Comparison of ENCODE assay signal across 15 mouse cellular contexts in genomic region chr9:76788654-76789053, GRCm38 (mm10).
DNase-seq lines count a peak whose midpoint lies in the region; ATAC-seq and TF ChIP-seq lines count a peak whose summit lies in the region.
"Had no signal": no experiment of that assay in that cellular context is flagged by ENCODE, and none has a peak within 500 bp of the region (broad histone marks: within the 10 kb centered on the region; RNA-seq: fewer than 3 reads in every experiment).

No protein-coding gene starts in this region.

- no peak overlapping the region for H3K27ac ChIP-seq in kidney, embryonic 14.5 days (ENCODE audit: low read depth, low read length)
- H3K27ac ChIP-seq in gastrocnemius, adult 2 months = no peak overlapping the region
- H3K27ac ChIP-seq: liver, embryonic 12.5 days had no signal

- H3K4me3 ChIP-seq in kidney, embryonic 14.5 days (ENCODE audit: low read length) = no peak overlapping the region
- H3K4me3 ChIP-seq in gastrocnemius, adult 2 months = no peak overlapping the region
- H3K4me3 ChIP-seq: liver, embryonic 12.5 days; myocyte had no signal

- no peak overlapping the region for H3K4me2 ChIP-seq in kidney, embryonic 14.5 days (replicated peaks; ENCODE audit: low read depth, low read length)
- H3K4me2 ChIP-seq: liver, embryonic 12.5 days had no signal

- TF ChIP-seq CTCF in gastrocnemius, adult 2 months (IDR thresholded peaks at IDR 0.05) = no peak

- H3K36me3 ChIP-seq in kidney, embryonic 14.5 days (ENCODE audit: control insufficient read depth, insufficient read depth, low read length) = no peaks in the 10 kb centered on the region
- H3K36me3 ChIP-seq: liver, embryonic 12.5 days had no signal

- no peaks in the 10 kb centered on the region for H3K4me1 ChIP-seq in kidney, embryonic 14.5 days (ENCODE audit: control insufficient read depth, insufficient read depth, low read length)
- H3K4me1 ChIP-seq: liver, embryonic 12.5 days had no signal

- DNase-seq in kidney, adult 11 months = peak; percentile 58
- peak; percentile 6 for DNase-seq in ZHBTc4 (ENCODE audit: low read depth, low spot score)
- peak; percentile 80 for DNase-seq in gonadal fat pad, adult 2 months (ENCODE audit: low read depth)
- peak; percentile 14 for DNase-seq in lung, postnatal 10 days
- no peak for DNase-seq in gastrocnemius, adult 2 months
- DNase-seq in spleen, postnatal 36 days (ENCODE audit: low spot score in 2 of 2) = no peak
- no peak for DNase-seq in left cerebral cortex, postnatal 14 days (ENCODE audit: low spot score in 2 of 2)
- DNase-seq: cerebellum, adult 8-10 months; forebrain, postnatal 0 days; heart, adult 11 months; heart, postnatal 36 days had no signal

- no peaks in the 10 kb centered on the region for H3K9me3 ChIP-seq in kidney, embryonic 14.5 days (ENCODE audit: control insufficient read depth, low read length)
- H3K9me3 ChIP-seq: liver, embryonic 12.5 days had no signal

- 61% methylated on average over 1 of the region's 1 CpGs for WGBS in kidney, embryonic 14.5 days

- H3K9ac ChIP-seq in kidney, embryonic 14.5 days (ENCODE audit: low read depth, low read length) = no peak overlapping the region
- H3K9ac ChIP-seq: forebrain, postnatal 0 days; liver, embryonic 12.5 days had no signal

- no peaks in the 10 kb centered on the region for H3K27me3 ChIP-seq in kidney, embryonic 14.5 days (ENCODE audit: control insufficient read depth, insufficient read depth, low read length)
- H3K27me3 ChIP-seq: liver, embryonic 12.5 days had no signal

- no peak for ATAC-seq in kidney, embryonic 14.5 days (ENCODE audit: low FRiP score, low TSS enrichment)
- ATAC-seq: forebrain, postnatal 0 days; intestine, embryonic 16.5 days; liver, embryonic 12.5 days had no signal

- intact Hi-C loops in gastrocnemius, adult 2 months (cut with DNase I) = no loop called here
- intact Hi-C loops in left cerebral cortex, postnatal 14 days (cut with DNase I) = no loop called here

Comparison
In these comparisons a context has a peak if more than half of its experiments do, and no peak if none do; other contexts are left out.
1. DNase-seq: peak in kidney, adult 11 months (single experiment), ZHBTc4 (single experiment), gonadal fat pad, adult 2 months (single experiment) and lung, postnatal 10 days (single experiment); none in gastrocnemius, adult 2 months (single experiment), spleen, postnatal 36 days (0 of 2) and left cerebral cortex, postnatal 14 days (0 of 2).